Mouse (Mus musculus) midbrain, embryonic 11.5 days (tissue): ENCODE results near the gene Ror1. TPM values are rescaled to one million over a fixed set of nuclear protein-coding genes. Genes with fewer than 3 reads are reported as not detected.

Experiments used
- ATAC-seq: fragments of 200-750 bp; cut with Nextera tagmentation; 2 replicates; pipeline ENCODE4 v1.8.0; 2017; ENCODE audit warnings: moderate TSS enrichment, moderate library complexity; ENCODE audit not compliant: low FRiP score
- DNase-seq: peaks from one replicate; pipeline ENCODE4 v3.0.0; 2015; ENCODE audit warnings: low spot score; ENCODE audit errors: missing footprints
- H3K27ac ChIP-seq: fragments of 300-500 bp; sonication (generic); 2 replicates; pipeline ENCODE4 v1.5.1; 2014; ENCODE audit warnings: low read depth, low read length
- H3K27me3 ChIP-seq: fragments of 300-500 bp; sonication (generic); 2 replicates; pipeline ENCODE4 v1.6.1; 2014; ENCODE audit warnings: mild to moderate bottlenecking, low read length, moderate library complexity, mixed read lengths; ENCODE audit not compliant: control insufficient read depth, insufficient read depth
- H3K36me3 ChIP-seq: fragments of 300-500 bp; sonication (generic); 2 replicates; pipeline ENCODE4 v1.6.1; 2014; ENCODE audit warnings: mild to moderate bottlenecking, low read length, moderate library complexity, mixed read lengths; ENCODE audit not compliant: control insufficient read depth, insufficient read depth
- H3K4me1 ChIP-seq: fragments of 300-500 bp; sonication (generic); 2 replicates; pipeline ENCODE4 v1.6.1; 2014; ENCODE audit warnings: low read length; ENCODE audit not compliant: control insufficient read depth, insufficient read depth
- H3K4me2 ChIP-seq: fragments of 300-500 bp; sonication (generic); 2 replicates; pipeline ENCODE4 v1.6.1; 2014; ENCODE audit warnings: mild to moderate bottlenecking, moderate library complexity
- H3K4me3 ChIP-seq: fragments of 300-500 bp; sonication (generic); 2 replicates; pipeline ENCODE4 v1.5.1; 2014; ENCODE audit warnings: low read depth, low read length
- H3K9ac ChIP-seq: fragments of 300-500 bp; sonication (generic); 2 replicates; pipeline ENCODE4 v1.6.1; 2014; ENCODE audit warnings: low read length
- H3K9me3 ChIP-seq: fragments of 300-500 bp; sonication (generic); 2 replicates; pipeline ENCODE4 v1.6.1; 2016; ENCODE audit warnings: low read length; ENCODE audit not compliant: control insufficient read depth
- WGBS: fragments of 180-500 bp; shearing (Covaris S2); extraction: QIAGEN DNeasy Blood & Tissue Kit; methylation state at CpG from one replicate; pipeline ENCODE4 v1.1.7; 2014; 5-methylcytosine and 5-hydroxymethylcytosine counted together
- polyA plus RNA-seq: library from polyadenylated mRNA; unstranded; fragments of >200 nt; fragmentation: Nextera tagmentation; extraction: Ambion mirVana; gene quantifications from 2 replicates; pipeline ENCODE4 v1.2.1, GENCODE M21; 2014

The Ror1 gene
- polyA plus RNA-seq, 1 experiment from 2014 or later, result 4.8 TPM

GRCm38 (mm10) chr4:100242061-100242756, 146.6 kb downstream of the Ror1 start:
- Histone ChIP-seq H3K4me2 (no peak overlapping the region), H3K36me3 (no peaks in the 10 kb centered on the region), H3K4me1 (no peaks in the 10 kb centered on the region), H3K9ac (no peak overlapping the region), H3K27me3 (no peaks in the 10 kb centered on the region), H3K9me3 (no peaks in the 10 kb centered on the region), H3K4me3 (no peak overlapping the region), H3K27ac (no peak overlapping the region)
- DNase-seq (no peak), ATAC-seq (no peak)
- WGBS, result 83% methylated on average over 6 of the region's 6 CpGs

GRCm38 (mm10) chr4:100244250-100244649, 148.7 kb downstream of the Ror1 start:
- Histone ChIP-seq H3K36me3 (no peaks in the 10 kb centered on the region), H3K9me3 (no peaks in the 10 kb centered on the region), H3K27ac (no peak overlapping the region), H3K4me3 (no peak overlapping the region), H3K4me2 (no peak overlapping the region), H3K9ac (no peak overlapping the region), H3K27me3 (no peaks in the 10 kb centered on the region), H3K4me1 (no peaks in the 10 kb centered on the region)
- DNase-seq (no peak), ATAC-seq (no peak)
- WGBS, result 81% methylated on average over 8 of the region's 8 CpGs

DNA sequence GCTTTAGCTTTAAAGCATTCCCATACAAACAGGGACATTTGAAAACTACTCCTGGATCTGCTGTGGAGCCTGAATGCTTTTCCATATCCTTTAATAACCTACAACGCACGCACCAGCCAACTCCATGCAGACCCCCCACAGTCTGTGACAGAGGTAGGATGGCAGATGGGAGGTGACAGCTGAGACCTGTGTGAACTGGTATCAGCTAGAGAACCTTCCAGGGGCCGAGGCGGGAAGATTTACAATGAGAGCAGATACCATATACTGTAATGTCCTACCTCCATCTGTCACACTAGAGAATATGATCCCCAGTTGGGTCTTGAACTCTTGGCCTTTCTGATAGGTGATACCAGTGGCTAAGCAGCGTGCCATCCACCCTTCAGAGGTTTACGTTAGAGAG, 149.1 kb downstream of the Ror1 start:
- ATAC-seq (no peak), DNase-seq (no peak)
- H3K9ac ChIP-seq, result no peak overlapping the region
- H3K27ac ChIP-seq, result no peak overlapping the region
- H3K27me3 ChIP-seq, result no peaks in the 10 kb centered on the region
- no peaks in the 10 kb centered on the region for H3K9me3 ChIP-seq
- no peaks in the 10 kb centered on the region for H3K36me3 ChIP-seq
- H3K4me3 ChIP-seq, result no peak overlapping the region
- WGBS, result 87% methylated on average over 6 of the region's 6 CpGs
- no peak overlapping the region for H3K4me2 ChIP-seq
- no peaks in the 10 kb centered on the region for H3K4me1 ChIP-seq

- Histone ChIP-seq H3K27me3 (no peaks in the 10 kb centered on the region), H3K27ac (no peak overlapping the region), H3K4me2 (no peak overlapping the region), H3K9me3 (no peaks in the 10 kb centered on the region), H3K4me1 (no peaks in the 10 kb centered on the region), H3K36me3 (no peaks in the 10 kb centered on the region), H3K9ac (no peak overlapping the region), H3K4me3 (no peak overlapping the region)
- WGBS, result 90% methylated on average over 7 of the region's 7 CpGs
- ATAC-seq (no peak), DNase-seq (no peak)
Observed at GRCm38 (mm10) chr4:100247826-100248225, 152.2 kb downstream of the Ror1 start.

DNA sequence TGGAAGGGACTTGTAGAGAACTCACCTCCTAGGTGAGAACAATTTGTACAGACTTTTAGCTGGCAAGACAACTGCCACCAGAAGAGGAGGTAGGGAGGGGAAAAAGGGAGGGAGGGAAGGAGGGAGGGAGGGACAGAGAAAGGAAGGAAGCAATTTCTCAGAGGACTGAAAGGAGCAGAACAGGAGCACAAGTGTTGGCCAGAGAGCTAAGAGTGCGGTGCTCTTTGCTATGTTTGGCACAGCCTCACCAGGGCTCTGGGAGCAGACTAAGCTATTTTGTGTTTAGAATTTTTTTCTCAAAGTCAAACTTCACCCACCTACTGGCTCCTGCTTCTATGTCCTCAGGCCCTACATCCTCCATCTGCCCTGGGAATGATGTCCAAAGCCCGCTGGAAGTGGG, 152.7 kb downstream of the Ror1 start:
- Histone ChIP-seq H3K27ac (no peak overlapping the region), H3K4me3 (no peak overlapping the region), H3K9me3 (no peaks in the 10 kb centered on the region), H3K36me3 (no peaks in the 10 kb centered on the region), H3K4me2 (no peak overlapping the region), H3K4me1 (no peaks in the 10 kb centered on the region), H3K9ac (no peak overlapping the region), H3K27me3 (no peaks in the 10 kb centered on the region)
- WGBS, result 89% methylated on average over 2 of the region's 2 CpGs
- DNase-seq, result no peak
- no peak for ATAC-seq

- Histone ChIP-seq H3K4me3 (no peak overlapping the region), H3K36me3 (no peaks in the 10 kb centered on the region), H3K27ac (no peak overlapping the region), H3K9ac (no peak overlapping the region), H3K4me2 (no peak overlapping the region), H3K4me1 (no peaks in the 10 kb centered on the region), H3K9me3 (no peaks in the 10 kb centered on the region), H3K27me3 (no peaks in the 10 kb centered on the region)
- WGBS, result 61% methylated on average over 2 of the region's 2 CpGs
- no peak for ATAC-seq
- no peak for DNase-seq
Observed at GRCm38 (mm10) chr4:100251270-100251669, 155.7 kb downstream of the Ror1 start.

GRCm38 (mm10) chr4:100252050-100252449, 156.5 kb downstream of the Ror1 start:
- Histone ChIP-seq H3K27ac (no peak overlapping the region), H3K4me1 (no peaks in the 10 kb centered on the region), H3K4me3 (no peak overlapping the region), H3K27me3 (no peaks in the 10 kb centered on the region), H3K4me2 (no peak overlapping the region), H3K9me3 (no peaks in the 10 kb centered on the region), H3K36me3 (no peaks in the 10 kb centered on the region), H3K9ac (no peak overlapping the region)
- ATAC-seq (no peak), DNase-seq (no peak)
- 68% methylated on average over 1 of the region's 1 CpGs for WGBS

DNA sequence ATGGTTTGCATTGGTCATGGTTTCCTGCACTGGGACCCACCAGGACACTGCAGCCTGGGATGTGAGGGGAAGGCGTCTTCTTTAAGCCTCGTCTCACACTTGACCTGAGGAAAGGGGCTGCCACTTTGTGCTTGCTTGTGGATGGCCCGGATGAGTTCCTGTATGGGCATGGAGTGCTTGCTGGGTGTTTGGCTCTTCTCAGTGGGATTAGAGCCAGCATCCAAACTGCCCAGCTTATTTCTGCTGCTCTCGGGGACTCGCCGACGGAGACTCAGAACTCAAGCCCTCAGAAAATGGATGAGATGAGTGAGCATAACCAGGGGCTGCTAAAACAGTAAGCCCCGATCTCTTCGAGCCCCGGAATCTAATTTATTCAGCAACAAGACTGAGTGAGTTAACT, 157.1 kb downstream of the Ror1 start:
- no peak overlapping the region for H3K27ac ChIP-seq
- ATAC-seq, result no peak

GRCm38 (mm10) chr4:100253401-100253800, 157.8 kb downstream of the Ror1 start:
- Histone ChIP-seq H3K27me3 (no peaks in the 10 kb centered on the region), H3K9ac (no peak overlapping the region), H3K4me3 (no peak overlapping the region), H3K4me2 (no peak overlapping the region), H3K4me1 (no peaks in the 10 kb centered on the region), H3K9me3 (no peaks in the 10 kb centered on the region), H3K36me3 (no peaks in the 10 kb centered on the region), H3K27ac (no peak overlapping the region)
- 73% methylated on average over 9 of the region's 9 CpGs for WGBS
- DNase-seq, result no peak
- no peak for ATAC-seq

More for the DNA sequence above, 157.1 kb downstream of the Ror1 start:
- H3K9me3 ChIP-seq, result no peaks in the 10 kb centered on the region
- no peaks in the 10 kb centered on the region for H3K4me1 ChIP-seq
- H3K4me2 ChIP-seq, result no peak overlapping the region
- no peak for DNase-seq
- no peak overlapping the region for H3K4me3 ChIP-seq
- 73% methylated on average over 10 of the region's 10 CpGs for WGBS
- H3K27me3 ChIP-seq, result no peaks in the 10 kb centered on the region
- H3K9ac ChIP-seq, result no peak overlapping the region
- H3K36me3 ChIP-seq, result no peaks in the 10 kb centered on the region
